ENCODE assay signal across 10 mouse cellular contexts in the genomic region with DNA sequence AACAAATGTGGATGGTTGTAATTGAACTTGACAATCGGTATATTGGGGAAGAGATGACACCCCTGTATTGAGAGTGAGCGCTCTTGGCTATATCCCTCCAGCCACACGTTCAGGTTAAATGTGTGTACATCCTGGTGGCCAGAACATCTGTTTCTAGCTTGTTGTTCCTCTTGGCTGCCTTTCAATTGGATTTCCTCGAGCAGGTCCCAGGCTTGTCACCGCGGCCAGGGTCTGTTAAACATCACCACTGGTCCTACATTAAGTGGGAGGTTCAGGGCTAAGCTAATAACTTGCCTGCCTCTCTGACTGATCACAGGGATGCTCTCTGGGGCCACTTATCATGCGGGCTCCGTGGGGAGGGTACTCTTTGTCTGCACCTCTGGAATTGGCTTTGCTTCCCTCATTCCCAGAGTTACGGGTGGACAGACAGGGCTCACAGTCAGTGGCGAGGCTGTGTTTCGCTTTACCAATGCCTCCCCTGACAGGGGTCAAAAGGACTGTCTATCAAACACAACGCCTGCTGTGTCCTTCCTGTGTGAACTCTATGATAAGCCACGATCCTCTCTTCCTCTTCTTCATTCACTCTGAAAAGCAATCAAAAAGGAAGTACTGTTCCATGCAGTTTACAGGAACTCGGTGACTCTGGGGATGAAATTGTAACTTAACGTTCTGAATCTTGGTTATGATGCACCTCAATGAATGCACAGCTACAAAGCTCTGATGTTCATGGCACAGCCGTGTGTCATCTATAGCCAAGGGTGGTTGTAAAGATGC. TPM values are rescaled to one million over a fixed set of nuclear protein-coding genes. Genes with fewer than 3 reads are reported as not detected.
DNase-seq lines count a peak whose midpoint lies in the region; ATAC-seq and TF ChIP-seq lines count a peak whose summit lies in the region.
"Had no signal": no experiment of that assay in that cellular context is flagged by ENCODE, and none has a peak within 500 bp of the region (broad histone marks: within the 10 kb centered on the region; RNA-seq: fewer than 3 reads in every experiment).

No protein-coding gene starts in this region.

- no peak for DNase-seq in hindbrain, embryonic 11.5 days (ENCODE audit: low spot score)
- DNase-seq in hindbrain, embryonic 14.5 days (ENCODE audit: low spot score), result no peak
- peak; percentile 68 for DNase-seq in embryonic facial prominence, embryonic 11.5 days (ENCODE audit: low spot score)
- no peak for DNase-seq in liver, embryonic 13.5 days
- no peak for DNase-seq in adrenal gland, postnatal 4 days (ENCODE audit: low spot score in 2 of 2)
- DNase-seq in urinary bladder, postnatal 10 days (ENCODE audit: low spot score), result no peak
- DNase-seq in layer of hippocampus, adult 8-10 months (ENCODE audit: low spot score in 2 of 2), result no peak
- DNase-seq: thymus, adult 18-20 months had no signal

- no peaks in the 10 kb centered on the region for H3K4me1 ChIP-seq in hindbrain, embryonic 11.5 days (replicated peaks; ENCODE audit: control insufficient read depth, insufficient read depth, low read length)
- H3K4me1 ChIP-seq in hindbrain, embryonic 14.5 days (replicated peaks; ENCODE audit: control insufficient read depth, insufficient read depth, low read length), result no peaks in the 10 kb centered on the region; the same call in 1 of the 2 replicates
- H3K4me1 ChIP-seq in ES-Bruce4 (ENCODE audit: control insufficient read depth, insufficient read depth, low read length), result peaks cover 4% of the 10 kb centered on the region
- H3K4me1 ChIP-seq in embryonic facial prominence, embryonic 11.5 days (ENCODE audit: control insufficient read depth, insufficient read depth, low read length), result no peaks in the 10 kb centered on the region
- no peaks in the 10 kb centered on the region for H3K4me1 ChIP-seq in liver, embryonic 13.5 days (replicated peaks)

- TF ChIP-seq CTCF in ES-Bruce4 (IDR thresholded peaks at IDR 0.05; ENCODE audit: low read depth, low read length), result no peak

- H3K4me3 ChIP-seq in hindbrain, embryonic 11.5 days (ENCODE audit: low read depth, low read length), result no peak overlapping the region
- no peak overlapping the region for H3K4me3 ChIP-seq in hindbrain, embryonic 14.5 days (replicated peaks; ENCODE audit: low read length)
- no peak overlapping the region for H3K4me3 ChIP-seq in ES-Bruce4 (ENCODE audit: low read depth, low read length)
- no peak overlapping the region for H3K4me3 ChIP-seq in embryonic facial prominence, embryonic 11.5 days (ENCODE audit: low read depth, low read length)
- no peak overlapping the region for H3K4me3 ChIP-seq in liver, embryonic 13.5 days (replicated peaks)
- H3K4me3 ChIP-seq: forebrain, embryonic 12.5 days had no signal

- no peak overlapping the region for H3K9ac ChIP-seq in hindbrain, embryonic 11.5 days (ENCODE audit: low read depth, low read length)
- no peak overlapping the region for H3K9ac ChIP-seq in hindbrain, embryonic 14.5 days
- H3K9ac ChIP-seq in ES-Bruce4 (ENCODE audit: low read depth, poor library complexity, severe bottlenecking), result peak overlapping the region; percentile 8; the same call in 1 of the 2 replicates
- no peak overlapping the region for H3K9ac ChIP-seq in embryonic facial prominence, embryonic 11.5 days (replicated peaks; ENCODE audit: low read length)
- H3K9ac ChIP-seq in liver, embryonic 13.5 days, result no peak overlapping the region
- H3K9ac ChIP-seq: forebrain, embryonic 12.5 days had no signal

- no peak overlapping the region for H3K27ac ChIP-seq in hindbrain, embryonic 11.5 days (ENCODE audit: low read depth, low read length)
- H3K27ac ChIP-seq in hindbrain, embryonic 14.5 days, result no peak overlapping the region
- H3K27ac ChIP-seq in ES-Bruce4 (ENCODE audit: insufficient read depth, low read length), result 0 out of 2 replicates have a peak overlapping the region, but pooled peaks have one; percentile 1
- H3K27ac ChIP-seq in embryonic facial prominence, embryonic 11.5 days (replicated peaks; ENCODE audit: low read depth, low read length), result no peak overlapping the region
- H3K27ac ChIP-seq in liver, embryonic 13.5 days, result no peak overlapping the region
- H3K27ac ChIP-seq: forebrain, embryonic 12.5 days had no signal

- H3K9me3 ChIP-seq in hindbrain, embryonic 11.5 days (ENCODE audit: control insufficient read depth, low read length), result no peaks in the 10 kb centered on the region
- H3K9me3 ChIP-seq in hindbrain, embryonic 14.5 days (ENCODE audit: control insufficient read depth, low read length), result no peaks in the 10 kb centered on the region
- H3K9me3 ChIP-seq in ES-Bruce4 (replicated peaks; ENCODE audit: control insufficient read depth, insufficient read depth, low read length, poor library complexity, severe bottlenecking), result no peaks in the 10 kb centered on the region
- H3K9me3 ChIP-seq in embryonic facial prominence, embryonic 11.5 days (replicated peaks; ENCODE audit: control insufficient read depth, low read length), result no peaks in the 10 kb centered on the region
- H3K9me3 ChIP-seq in liver, embryonic 13.5 days (replicated peaks), result no peaks in the 10 kb centered on the region
- H3K9me3 ChIP-seq: forebrain, embryonic 12.5 days had no signal

- H3K36me3 ChIP-seq in hindbrain, embryonic 11.5 days (ENCODE audit: control insufficient read depth, insufficient read depth, low read length), result no peaks in the 10 kb centered on the region
- H3K36me3 ChIP-seq in hindbrain, embryonic 14.5 days (replicated peaks; ENCODE audit: control insufficient read depth, insufficient read depth), result no peaks in the 10 kb centered on the region
- H3K36me3 ChIP-seq in ES-Bruce4 (ENCODE audit: control insufficient read depth, insufficient read depth, low read length, poor library complexity, severe bottlenecking), result peaks cover 9% of the 10 kb centered on the region
- no peaks in the 10 kb centered on the region for H3K36me3 ChIP-seq in embryonic facial prominence, embryonic 11.5 days (replicated peaks; ENCODE audit: control insufficient read depth, insufficient read depth, low read depth, low read length)
- no peaks in the 10 kb centered on the region for H3K36me3 ChIP-seq in liver, embryonic 13.5 days
- H3K36me3 ChIP-seq: forebrain, embryonic 12.5 days had no signal

- WGBS in hindbrain, embryonic 11.5 days, result 29% methylated on average over 16 of the region's 16 CpGs
- WGBS in hindbrain, embryonic 14.5 days, result 21% methylated on average over 16 of the region's 16 CpGs
- WGBS in embryonic facial prominence, embryonic 11.5 days, result 34% methylated on average over 16 of the region's 16 CpGs
- WGBS in liver, embryonic 13.5 days (ENCODE audit: insufficient replicate concordance), result 16% methylated on average over 16 of the region's 16 CpGs

- no peaks in the 10 kb centered on the region for H3K27me3 ChIP-seq in hindbrain, embryonic 11.5 days (ENCODE audit: control insufficient read depth, insufficient read depth, low read length)
- H3K27me3 ChIP-seq in hindbrain, embryonic 14.5 days (ENCODE audit: control insufficient read depth, insufficient read depth, low read length), result no peaks in the 10 kb centered on the region
- no peaks in the 10 kb centered on the region for H3K27me3 ChIP-seq in ES-Bruce4 (ENCODE audit: control insufficient read depth, insufficient read depth, low read length, poor library complexity, severe bottlenecking)
- no peaks in the 10 kb centered on the region for H3K27me3 ChIP-seq in embryonic facial prominence, embryonic 11.5 days (ENCODE audit: control insufficient read depth, insufficient read depth, low read length)
- H3K27me3 ChIP-seq in liver, embryonic 13.5 days, result peaks cover 12% of the 10 kb centered on the region

- ATAC-seq in hindbrain, embryonic 11.5 days (ENCODE audit: low FRiP score), result peak; percentile 68
- ATAC-seq in hindbrain, embryonic 14.5 days (ENCODE audit: low FRiP score), result no peak
- no peak for ATAC-seq in embryonic facial prominence, embryonic 11.5 days (replicated peaks; ENCODE audit: insufficient number of reproducible peaks, low FRiP score, low TSS enrichment, low read depth)
- ATAC-seq in liver, embryonic 13.5 days (ENCODE audit: low read depth), result no peak

- TF ChIP-seq POLR2A in ES-Bruce4 (IDR thresholded peaks at IDR 0.05; ENCODE audit: insufficient read depth, low read length), result no peak

- TF ChIP-seq EP300 in ES-Bruce4 (IDR thresholded peaks at IDR 0.05; ENCODE audit: insufficient read depth, low read depth, low read length), result no peak

- H3K4me2 ChIP-seq in hindbrain, embryonic 11.5 days (replicated peaks; ENCODE audit: low read depth, low read length), result no peak overlapping the region
- H3K4me2 ChIP-seq in hindbrain, embryonic 14.5 days (replicated peaks), result no peak overlapping the region
- no peak overlapping the region for H3K4me2 ChIP-seq in embryonic facial prominence, embryonic 11.5 days (ENCODE audit: low read depth, low read length)
- H3K4me2 ChIP-seq in liver, embryonic 13.5 days, result peak overlapping the region; percentile 26
- H3K4me2 ChIP-seq: forebrain, embryonic 12.5 days had no signal

RNA-seq across cellular contexts. Expression of a gene that starts 46.6 kb away (rescaled TPM):
- 38.5 and 39.3 TPM in 2 replicates for polyA plus RNA-seq in hindbrain, embryonic 11.5 days (2014; fragmentation: Nextera tagmentation; extraction: Ambion mirVana)
- 23.4 and 24.6 TPM in 2 replicates for polyA plus RNA-seq in hindbrain, embryonic 14.5 days (2014; fragmentation: Nextera tagmentation; extraction: Ambion mirVana)
- 94.4 and 98.1 TPM in 2 replicates for polyA plus RNA-seq in ES-Bruce4 (2011; ENCODE audit: insufficient read depth, insufficient read length, low read depth, missing spikeins)
- polyA plus RNA-seq in embryonic facial prominence, embryonic 11.5 days (2014; fragmentation: Nextera tagmentation; extraction: Ambion mirVana), result 41.2 and 42.3 TPM in 2 replicates
- 6.7 and 8.4 TPM in 2 replicates for polyA plus RNA-seq in liver, embryonic 13.5 days (2015; fragmentation: Nextera tagmentation; extraction: Ambion mirVana)
- 10 to 100 TPM; 24.0 to 24.3 TPM for total RNA-seq in adrenal gland, postnatal 4 days (2021)
- total RNA-seq in layer of hippocampus, adult 8-10 months (2022), result 10 to 100 TPM; 34.4 to 37.8 (median 34.9) TPM
